Mouse (Mus musculus): Measurements from ENCODE around the gene Gcgr. TPM values are rescaled to one million over a fixed set of nuclear protein-coding genes. Genes with fewer than 3 reads are reported as not detected.
A peak's percentile ranks its signal among the peaks of the same experiment; 100 is the strongest.
"Not testable (repeated sequence)": the region's sequence is repeated elsewhere in the genome, so short reads cannot be mapped to it uniquely, and the experiment has no call there.

The Gcgr gene
- polyA plus RNA-seq, 1 experiment from 2014 or later = 2.0 TPM

DNA sequence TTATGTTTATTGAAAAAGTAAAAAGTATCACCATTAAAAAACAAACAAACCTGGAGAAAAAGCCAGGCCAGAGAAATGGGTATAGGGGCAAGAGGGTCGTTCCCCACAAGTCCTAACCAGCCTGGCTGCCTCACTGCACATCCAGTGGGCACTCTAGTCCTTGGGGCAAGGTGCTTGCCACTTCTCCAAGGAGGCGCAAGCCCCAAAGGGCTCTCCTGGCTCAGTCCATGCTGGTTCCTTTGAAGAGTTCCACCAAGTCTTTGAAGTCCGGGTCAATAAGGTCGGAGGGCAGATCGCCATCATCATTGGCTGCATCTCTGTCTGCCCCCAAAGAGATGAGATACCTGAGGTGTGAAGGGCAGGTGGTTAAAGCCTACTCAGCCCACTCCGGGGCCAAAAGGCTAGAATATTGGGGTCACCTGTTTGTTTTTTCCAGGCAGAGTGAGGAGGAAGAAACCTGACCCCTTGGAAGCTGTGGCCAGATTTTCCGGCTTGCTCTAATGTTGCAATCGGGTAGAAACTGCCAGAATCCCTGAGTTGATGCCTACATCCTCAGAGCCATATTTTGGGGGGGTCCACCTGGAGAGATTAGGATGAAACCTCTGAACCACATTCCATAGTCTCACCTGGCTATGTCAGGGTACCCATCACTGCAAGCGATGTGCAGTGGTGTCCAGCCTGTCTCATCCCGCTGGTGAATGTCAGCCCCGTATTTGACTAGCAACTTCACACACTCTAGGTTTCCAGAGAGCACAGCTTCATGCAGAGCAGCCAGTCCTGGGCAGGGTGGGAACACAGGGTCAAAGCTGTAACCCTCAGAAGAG, 19.7 kb downstream of the Gcgr start:
- peak overlapping the region; percentile 93 for H3K9ac ChIP-seq (ENCODE audit: low read depth, low read length)
- H3K4me3 ChIP-seq (ENCODE audit: low read length) = peak overlapping the region; percentile 94
- ATAC-seq (ENCODE audit: low FRiP score, low TSS enrichment) = peak; percentile 21; the same call in 1 of the 2 replicates
- H3K27me3 ChIP-seq (ENCODE audit: control insufficient read depth, insufficient read depth, low read length) = no peaks in the 10 kb centered on the region
- no peaks in the 10 kb centered on the region for H3K9me3 ChIP-seq (ENCODE audit: control insufficient read depth, low read length)
- peak overlapping the region; percentile 93 for H3K27ac ChIP-seq (ENCODE audit: low read depth, low read length)
- H3K4me1 ChIP-seq (ENCODE audit: control insufficient read depth, insufficient read depth, low read length) = peaks cover 18% of the 10 kb centered on the region
- H3K4me2 ChIP-seq (replicated peaks; ENCODE audit: low read depth, low read length) = peak overlapping the region; percentile 91
- no peaks in the 10 kb centered on the region for H3K36me3 ChIP-seq (ENCODE audit: control insufficient read depth, insufficient read depth, low read length)
- WGBS = 52% methylated on average over 11 of the region's 11 CpGs

DNA sequence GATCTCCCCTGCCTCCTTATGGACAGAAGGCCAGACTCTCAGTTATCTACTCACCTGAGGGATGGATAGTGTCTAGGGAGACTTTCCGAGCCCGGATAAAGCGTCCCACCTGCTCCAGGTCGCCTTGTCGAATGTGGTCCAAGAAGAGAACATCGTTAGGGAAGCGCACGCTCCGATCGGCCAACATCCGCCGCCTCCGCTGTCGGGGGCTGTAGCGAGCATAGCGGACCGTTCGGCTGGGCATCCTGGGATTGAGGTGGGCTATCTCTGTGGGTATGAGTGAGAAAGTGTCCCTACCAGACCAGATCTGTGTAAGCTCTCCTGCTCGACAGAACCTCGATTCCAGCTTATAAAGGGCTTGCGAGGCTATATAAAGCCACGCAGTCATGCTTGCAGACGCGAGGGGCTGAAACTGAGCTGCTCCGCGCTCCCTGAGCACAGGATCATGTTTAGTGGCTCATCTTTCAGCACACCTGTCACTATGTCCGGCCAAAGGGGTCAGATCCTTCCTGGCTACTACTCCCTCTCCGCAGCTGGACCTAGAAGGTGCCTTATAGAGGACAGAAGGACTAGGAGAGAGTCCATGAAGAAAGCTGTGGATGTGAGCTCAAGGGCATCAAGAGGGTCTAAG, 20.4 kb downstream of the Gcgr start, which contains the start of gene Ppp1r27:
Gene Ppp1r27 (minus strand): TSS at position 323 of the 631 bp plus-strand sequence.
- Histone ChIP-seq H3K27me3 (ENCODE audit: control insufficient read depth, insufficient read depth, low read length) (no peaks in the 10 kb centered on the region), H3K4me2 (replicated peaks; ENCODE audit: low read depth, low read length) (peak within 1 kb of the TSS; percentile 91), H3K9me3 (ENCODE audit: control insufficient read depth, low read length) (no peaks in the 10 kb centered on the region), H3K4me1 (ENCODE audit: control insufficient read depth, insufficient read depth, low read length) (peaks cover 18% of the 10 kb centered on the region), H3K9ac (ENCODE audit: low read depth, low read length) (peak within 1 kb of the TSS; percentile 93), H3K27ac (ENCODE audit: low read depth, low read length) (peak within 1 kb of the TSS; percentile 93), H3K36me3 (ENCODE audit: control insufficient read depth, insufficient read depth, low read length) (no peaks in the 10 kb centered on the region), H3K4me3 (ENCODE audit: low read length) (peak within 1 kb of the TSS; percentile 94)
- no peak for ATAC-seq (ENCODE audit: low FRiP score, low TSS enrichment)
- 91% methylated on average over 28 of the region's 28 CpGs for WGBS

DNA sequence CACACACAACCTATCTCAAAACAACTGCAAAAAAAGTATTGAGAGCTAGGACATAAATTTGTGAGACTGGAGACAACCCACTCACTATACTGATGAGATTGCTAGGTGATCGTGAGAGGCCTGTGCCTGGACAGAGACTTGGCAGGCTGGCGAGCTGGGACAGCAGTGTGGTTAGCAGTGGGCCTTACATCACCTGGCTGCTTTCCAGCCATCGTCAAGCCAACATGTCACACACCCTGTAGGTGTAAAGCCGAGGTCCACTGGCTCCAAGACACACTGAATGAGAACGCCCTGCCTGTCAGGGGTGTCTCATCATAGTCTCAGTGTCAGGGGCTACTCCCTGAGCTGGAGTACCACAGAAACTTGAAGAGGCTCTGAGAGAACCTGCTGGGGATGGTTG, 22.2 kb downstream of the Gcgr start:
- H3K4me1 ChIP-seq (ENCODE audit: control insufficient read depth, insufficient read depth, low read length) = peaks cover 18% of the 10 kb centered on the region
- no peak overlapping the region for H3K4me2 ChIP-seq (replicated peaks; ENCODE audit: low read depth, low read length)
- no peak overlapping the region for H3K4me3 ChIP-seq (ENCODE audit: low read length)
- no peaks in the 10 kb centered on the region for H3K27me3 ChIP-seq (ENCODE audit: control insufficient read depth, insufficient read depth, low read length)
- no peak overlapping the region for H3K9ac ChIP-seq (ENCODE audit: low read depth, low read length)
- H3K27ac ChIP-seq (ENCODE audit: low read depth, low read length) = no peak overlapping the region
- 81% methylated on average over 5 of the region's 5 CpGs for WGBS
- no peak for ATAC-seq (ENCODE audit: low FRiP score, low TSS enrichment)
- no peaks in the 10 kb centered on the region for H3K36me3 ChIP-seq (ENCODE audit: control insufficient read depth, insufficient read depth, low read length)
- peaks cover 5% of the 10 kb centered on the region; the same call in 1 of the 2 replicates for H3K9me3 ChIP-seq (ENCODE audit: control insufficient read depth, low read length)

DNA sequence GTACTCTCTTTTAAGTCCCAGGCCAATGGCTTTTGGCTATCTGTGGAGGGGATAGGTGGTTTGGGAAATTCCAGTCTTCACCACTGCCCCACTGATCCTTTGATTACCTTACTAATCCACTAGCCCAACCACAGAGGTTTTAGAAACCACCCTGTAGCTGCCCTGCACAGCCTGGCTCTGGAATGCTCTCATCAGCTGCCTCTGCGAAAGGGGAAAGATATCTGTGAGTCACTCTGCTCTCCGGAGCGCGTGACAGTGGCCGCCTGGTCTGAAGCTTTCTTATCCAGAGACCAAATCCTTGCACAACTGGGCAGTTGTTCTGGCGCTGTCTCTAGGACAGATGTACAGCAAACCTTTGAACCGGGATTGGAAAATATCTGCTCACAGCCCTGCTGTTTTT, 24.3 kb downstream of the Gcgr start:
- H3K9ac ChIP-seq (ENCODE audit: low read depth, low read length) = no peak overlapping the region
- peaks cover 5% of the 10 kb centered on the region; the same call in 1 of the 2 replicates for H3K9me3 ChIP-seq (ENCODE audit: control insufficient read depth, low read length)
- no peaks in the 10 kb centered on the region for H3K27me3 ChIP-seq (ENCODE audit: control insufficient read depth, insufficient read depth, low read length)
- H3K4me1 ChIP-seq (ENCODE audit: control insufficient read depth, insufficient read depth, low read length) = peaks cover 5% of the 10 kb centered on the region
- H3K27ac ChIP-seq (ENCODE audit: low read depth, low read length) = no peak overlapping the region
- 81% methylated on average over 7 of the region's 7 CpGs for WGBS
- peaks cover 7% of the 10 kb centered on the region for H3K36me3 ChIP-seq (ENCODE audit: control insufficient read depth, insufficient read depth, low read length)
- no peak for ATAC-seq (ENCODE audit: low FRiP score, low TSS enrichment)
- no peak overlapping the region for H3K4me2 ChIP-seq (replicated peaks; ENCODE audit: low read depth, low read length)
- H3K4me3 ChIP-seq (ENCODE audit: low read length) = no peak overlapping the region

DNA sequence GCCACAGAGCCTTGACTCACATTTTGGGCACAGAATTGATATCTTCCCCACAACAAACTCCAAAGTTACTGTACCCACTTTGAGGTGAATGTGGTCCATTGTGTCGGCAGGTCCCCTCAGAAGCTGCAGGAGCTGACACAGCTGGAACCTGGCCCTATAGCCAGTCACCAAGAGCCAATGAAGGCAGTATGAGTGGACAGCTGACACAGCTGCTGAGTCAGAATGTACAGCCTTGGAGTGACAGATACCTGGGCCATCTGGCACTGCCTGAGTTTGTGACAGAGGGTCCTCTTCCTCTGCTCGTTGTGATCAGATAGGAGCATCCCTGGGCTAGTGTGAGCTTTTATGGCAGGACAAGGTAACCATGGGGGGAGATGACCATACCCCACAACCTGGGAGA, 24.8 kb downstream of the Gcgr start:
- no peak overlapping the region for H3K4me2 ChIP-seq (replicated peaks; ENCODE audit: low read depth, low read length)
- H3K36me3 ChIP-seq (ENCODE audit: control insufficient read depth, insufficient read depth, low read length) = peaks cover 12% of the 10 kb centered on the region
- H3K4me3 ChIP-seq (ENCODE audit: low read length) = no peak overlapping the region
- H3K9me3 ChIP-seq (ENCODE audit: control insufficient read depth, low read length) = peaks cover 5% of the 10 kb centered on the region; the same call in 1 of the 2 replicates
- H3K9ac ChIP-seq (ENCODE audit: low read depth, low read length) = no peak overlapping the region
- H3K27ac ChIP-seq (ENCODE audit: low read depth, low read length) = no peak overlapping the region
- no peaks in the 10 kb centered on the region for H3K27me3 ChIP-seq (ENCODE audit: control insufficient read depth, insufficient read depth, low read length)
- peaks cover 1% of the 10 kb centered on the region for H3K4me1 ChIP-seq (ENCODE audit: control insufficient read depth, insufficient read depth, low read length)
- WGBS = 77% methylated on average over 2 of the region's 2 CpGs
- no peak for ATAC-seq (ENCODE audit: low FRiP score, low TSS enrichment)

DNA sequence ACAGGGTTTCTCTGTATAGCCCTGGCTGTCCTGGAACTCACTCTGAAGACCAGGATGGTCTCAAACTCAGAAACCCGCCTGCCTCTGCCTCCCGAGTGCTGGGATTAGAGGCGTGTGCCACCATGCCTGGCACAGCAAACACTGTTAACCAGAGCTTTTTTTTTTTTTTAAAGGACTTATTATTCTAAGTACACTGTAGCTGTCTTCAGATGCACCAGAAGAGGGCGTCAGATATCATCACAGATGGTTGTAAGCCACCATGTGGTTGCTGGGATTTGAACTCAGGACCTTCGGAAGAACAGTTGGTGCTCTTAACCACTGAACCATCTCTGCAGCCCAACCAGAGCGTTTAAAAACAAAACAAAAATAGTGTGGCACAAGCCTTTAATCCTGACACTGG, 28.3 kb downstream of the Gcgr start:
- 90% methylated on average over 6 of the region's 6 CpGs for WGBS
- H3K27me3 ChIP-seq (ENCODE audit: control insufficient read depth, insufficient read depth, low read length); H3K4me2 ChIP-seq (replicated peaks; ENCODE audit: low read depth, low read length); ATAC-seq (ENCODE audit: low FRiP score, low TSS enrichment); H3K9me3 ChIP-seq (ENCODE audit: control insufficient read depth, low read length); H3K4me1 ChIP-seq (ENCODE audit: control insufficient read depth, insufficient read depth, low read length); H3K9ac ChIP-seq (ENCODE audit: low read depth, low read length); H3K27ac ChIP-seq (ENCODE audit: low read depth, low read length); H3K4me3 ChIP-seq (ENCODE audit: low read length): not testable (repeated sequence)
- H3K36me3 ChIP-seq (ENCODE audit: control insufficient read depth, insufficient read depth, low read length) = peaks cover 47% of the 10 kb centered on the region

DNA sequence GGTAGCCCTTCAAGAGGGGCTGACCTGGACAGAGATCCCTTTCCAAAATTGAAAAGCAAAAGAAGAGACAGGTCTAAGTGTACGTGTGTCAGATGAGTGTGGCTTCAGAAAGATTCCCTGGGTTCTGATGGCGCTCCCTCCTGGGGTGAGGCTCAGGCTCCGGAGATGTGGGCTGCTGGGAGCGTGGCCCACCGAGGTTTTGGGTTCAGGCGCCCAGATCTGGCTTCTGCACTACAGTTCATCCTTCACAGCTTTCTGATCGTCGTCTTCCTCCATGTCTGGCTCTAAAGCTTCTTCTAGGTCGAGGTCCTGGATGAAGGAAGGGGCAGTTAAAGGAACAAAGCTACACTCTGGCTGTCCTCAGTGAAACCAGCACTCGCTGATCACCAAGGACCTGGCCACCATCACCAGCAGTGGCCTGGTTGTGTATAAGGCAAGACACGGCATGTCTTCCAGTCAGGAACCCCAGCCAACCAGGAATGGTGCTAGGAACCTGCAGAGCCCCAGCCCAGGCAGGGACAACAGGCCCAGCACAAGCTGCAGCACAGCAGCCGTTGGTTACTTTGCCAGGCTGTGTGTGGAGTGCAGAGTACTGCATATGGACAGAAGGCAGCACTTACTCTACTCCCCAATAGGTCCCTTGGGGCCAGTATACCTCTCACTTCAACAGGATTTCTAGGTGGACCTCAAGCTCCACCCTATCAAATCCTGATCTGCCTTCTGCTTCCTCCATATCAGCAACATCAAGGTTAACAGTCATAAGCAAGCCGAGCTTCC, 30.6 kb downstream of the Gcgr start:
- Histone ChIP-seq H3K4me2 (replicated peaks; ENCODE audit: low read depth, low read length) (no peak overlapping the region), H3K27me3 (ENCODE audit: control insufficient read depth, insufficient read depth, low read length) (no peaks in the 10 kb centered on the region), H3K27ac (ENCODE audit: low read depth, low read length) (no peak overlapping the region), H3K9ac (ENCODE audit: low read depth, low read length) (no peak overlapping the region), H3K4me3 (ENCODE audit: low read length) (no peak overlapping the region), H3K9me3 (ENCODE audit: control insufficient read depth, low read length) (peaks cover 5% of the 10 kb centered on the region; the same call in 1 of the 2 replicates), H3K36me3 (ENCODE audit: control insufficient read depth, insufficient read depth, low read length) (peaks cover 70% of the 10 kb centered on the region), H3K4me1 (ENCODE audit: control insufficient read depth, insufficient read depth, low read length) (no peaks in the 10 kb centered on the region)
- WGBS = 91% methylated on average over 13 of the region's 13 CpGs
- ATAC-seq (ENCODE audit: low FRiP score, low TSS enrichment) = no peak

DNA sequence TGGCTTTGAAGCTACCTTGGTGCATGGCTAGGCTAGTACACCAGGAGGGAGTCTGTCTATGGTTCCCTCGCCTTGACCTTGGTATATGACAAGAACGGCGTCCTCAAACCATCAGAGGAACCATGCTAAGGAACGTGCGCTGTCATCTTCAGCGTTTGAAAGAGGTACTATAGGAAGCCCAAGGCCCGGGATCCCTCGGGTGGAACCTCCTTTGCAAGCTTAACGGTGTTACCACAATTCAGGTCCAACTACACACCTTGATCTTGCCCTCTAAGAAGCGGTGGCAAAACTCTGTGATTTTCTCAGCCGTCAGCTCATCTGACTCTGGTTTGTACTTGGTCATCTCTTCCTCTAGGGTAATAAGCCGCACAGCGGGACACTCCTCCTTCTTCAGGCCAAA, 32.5 kb downstream of the Gcgr start:
- no peak overlapping the region for H3K9ac ChIP-seq (ENCODE audit: low read depth, low read length)
- 95% methylated on average over 13 of the region's 13 CpGs for WGBS
- H3K4me3 ChIP-seq (ENCODE audit: low read length) = no peak overlapping the region
- H3K4me1 ChIP-seq (ENCODE audit: control insufficient read depth, insufficient read depth, low read length) = 0 out of 2 replicates have a peak, but pooled peaks cover 2% of the 10 kb centered on the region
- no peak overlapping the region for H3K4me2 ChIP-seq (replicated peaks; ENCODE audit: low read depth, low read length)
- ATAC-seq (ENCODE audit: low FRiP score, low TSS enrichment) = no peak
- H3K9me3 ChIP-seq (ENCODE audit: control insufficient read depth, low read length) = no peaks in the 10 kb centered on the region
- no peak overlapping the region for H3K27ac ChIP-seq (ENCODE audit: low read depth, low read length)
- H3K36me3 ChIP-seq (ENCODE audit: control insufficient read depth, insufficient read depth, low read length) = peaks cover 89% of the 10 kb centered on the region
- H3K27me3 ChIP-seq (ENCODE audit: control insufficient read depth, insufficient read depth, low read length) = no peaks in the 10 kb centered on the region

All from kidney, embryonic 14.5 days (tissue).